Mouse (Mus musculus) hematopoietic multipotent progenitor cell, adult 10-12 weeks (in vitro differentiated cells): ENCODE measurements around the gene Cygb. TPM values are rescaled to one million over a fixed set of nuclear protein-coding genes. Genes with fewer than 3 reads are reported as not detected.

Experiments used
- polyA plus RNA-seq: library from polyadenylated mRNA; stranded (reverse); fragments of >175 nt; gene quantifications from 2 replicates; pipeline ENCODE4 v1.2.3, GENCODE M21; 2012; ENCODE audit warnings: low replicate concordance

The Cygb gene
- polyA plus RNA-seq, result 1.3 and 5.0 TPM in 2 replicates

DNA sequence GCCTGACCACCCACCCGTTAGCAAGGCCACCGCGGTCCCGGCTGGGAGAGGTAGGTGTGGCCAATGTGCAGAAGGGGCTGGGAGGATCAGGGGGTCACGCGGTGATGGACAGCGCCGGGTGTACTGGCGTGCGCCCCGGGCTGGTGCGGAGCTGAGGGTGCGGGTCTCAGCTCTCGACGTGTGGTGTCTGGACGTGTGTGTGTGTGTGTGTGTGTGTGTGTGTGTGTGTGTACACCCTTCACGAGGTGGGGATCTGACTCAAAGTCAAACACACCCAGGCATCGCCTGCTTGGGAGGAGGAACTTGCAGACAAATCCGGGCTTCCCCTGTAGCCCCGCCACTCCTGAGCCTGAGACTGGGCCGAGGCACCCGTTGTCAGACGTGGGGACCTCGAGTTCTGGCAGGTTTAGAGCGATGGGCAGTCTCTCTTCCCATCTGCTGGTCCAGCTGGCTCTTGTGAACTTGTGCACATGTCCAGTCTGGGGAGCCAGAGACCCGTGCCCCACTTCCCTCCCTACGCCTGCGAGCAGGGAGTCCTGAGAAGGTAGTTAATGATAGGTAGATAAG lies at the start of gene Cygb:
Gene Cygb (minus strand): TSS at position 59 of the 567 bp plus-strand sequence.

DNA sequence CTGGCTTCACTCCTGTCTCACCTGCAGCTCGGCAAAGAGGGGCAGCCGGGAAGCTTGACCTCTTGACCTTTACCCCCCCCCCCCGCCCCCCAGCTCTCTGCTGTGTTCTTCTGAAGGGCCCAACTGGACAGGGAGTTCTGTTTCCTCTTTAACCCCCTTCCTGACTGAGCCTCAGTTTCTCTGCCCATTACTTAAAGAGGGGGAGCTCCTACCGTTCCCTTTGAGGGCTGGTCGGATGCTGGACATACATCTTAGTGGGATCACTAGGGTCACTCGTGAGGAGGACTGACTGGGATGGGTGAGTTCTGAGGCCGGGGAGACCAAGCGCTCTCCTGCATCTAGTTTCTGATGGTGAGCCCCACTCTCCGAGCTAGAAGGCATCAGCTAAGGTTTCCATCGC lies 879 bp downstream of the Cygb start, which contains the start of gene Prcd:
Gene Prcd (plus strand): TSS at position 301 of the 400 bp plus-strand sequence.

GRCm38 (mm10) chr11:116626299-116627071 lies 27.6 kb downstream of the Cygb start, which contains the start of gene Rhbdf2:
Gene Rhbdf2 (minus strand): TSS chr11:116627019.

Other genes with a start within 250 kb of the Cygb start
- gene Rnf157, start 241.3 kb downstream of the Cygb start, polyA plus RNA-seq, result 10.1 and 26.1 TPM in 2 replicates
- gene Ubald2, start 220.2 kb downstream of the Cygb start, polyA plus RNA-seq, result 297 and 674 TPM in 2 replicates
- gene Qrich2, start 188.1 kb downstream of the Cygb start, polyA plus RNA-seq, result not detected in 2 replicates
- 44.6 and 120 TPM in 2 replicates for gene Prpsap1, start 160.1 kb downstream of the Cygb start, polyA plus RNA-seq
- 5.9 and 27.5 TPM in 2 replicates for gene Sphk1, start 123.4 kb downstream of the Cygb start, polyA plus RNA-seq
- 33.5 and 64.3 TPM in 2 replicates for gene Ube2o, start 72.9 kb downstream of the Cygb start, polyA plus RNA-seq
- not detected in 2 replicates for gene Aanat, start 67.9 kb downstream of the Cygb start, polyA plus RNA-seq
- gene Rhbdf2, start 27.3 kb downstream of the Cygb start, polyA plus RNA-seq, result 73.5 and 140 TPM in 2 replicates
- 0.28 TPM in 1 of 2 replicates, not detected in the other for gene Prcd, start 779 bp downstream of the Cygb start, polyA plus RNA-seq
- not detected in 2 replicates for gene St6galnac1, start 121.2 kb upstream of the Cygb start, polyA plus RNA-seq
- 3.5 and 8.9 TPM in 2 replicates for gene Mxra7, start 173.7 kb upstream of the Cygb start, polyA plus RNA-seq
- gene Mettl23, start 189.0 kb upstream of the Cygb start, polyA plus RNA-seq, result 52.6 and 96.9 TPM in 2 replicates
- 33.5 and 34.1 TPM in 2 replicates for gene Jmjd6, start 189.1 kb upstream of the Cygb start, polyA plus RNA-seq
- gene Mfsd11, start 198.1 kb upstream of the Cygb start, polyA plus RNA-seq, result 17.7 and 25.3 TPM in 2 replicates
- 571 and 1,294 TPM in 2 replicates for gene Srsf2, start 198.8 kb upstream of the Cygb start, polyA plus RNA-seq